Mouse (Mus musculus) hindbrain, embryonic 16.5 days (tissue): ENCODE measurements around the gene Pfkp. TPM values are rescaled to one million over a fixed set of nuclear protein-coding genes. Genes with fewer than 3 reads are reported as not detected.

Experiments
- ATAC-seq: fragments of 200-750 bp; cut with Nextera tagmentation; 2 replicates; pipeline ENCODE4 v1.8.0; 2017; ENCODE audit warnings: moderate TSS enrichment, moderate library complexity
- H3K27ac ChIP-seq: fragments of 300-500 bp; sonication (generic); 2 replicates; pipeline ENCODE4 v1.5.1; 2014; ENCODE audit warnings: low read depth, mild to moderate bottlenecking, control low read depth, low read length, moderate library complexity
- H3K27me3 ChIP-seq: fragments of 300-500 bp; sonication (generic); replicated peaks from 2 replicates; pipeline ENCODE4 v1.6.1; 2014; ENCODE audit warnings: low read length; ENCODE audit not compliant: control insufficient read depth, insufficient read depth
- H3K36me3 ChIP-seq: fragments of 300-500 bp; sonication (generic); 2 replicates; pipeline ENCODE4 v1.6.1; 2014; ENCODE audit warnings: mild to moderate bottlenecking, low read length, moderate library complexity, mixed read lengths; ENCODE audit not compliant: control insufficient read depth, insufficient read depth
- H3K4me1 ChIP-seq: fragments of 300-500 bp; sonication (generic); 2 replicates; pipeline ENCODE4 v1.6.1; 2014; ENCODE audit warnings: low read depth, low read length; ENCODE audit not compliant: control insufficient read depth, insufficient read depth
- H3K4me2 ChIP-seq: fragments of 300-500 bp; sonication (generic); 2 replicates; pipeline ENCODE4 v1.6.1; 2014; ENCODE audit warnings: mild to moderate bottlenecking, low read length, control low read depth, moderate library complexity
- H3K4me3 ChIP-seq: fragments of 300-500 bp; sonication (generic); 2 replicates; pipeline ENCODE4 v1.5.1; 2014; ENCODE audit warnings: mild to moderate bottlenecking, low read length, control low read depth, moderate library complexity
- H3K9ac ChIP-seq: fragments of 300-500 bp; sonication (generic); 2 replicates; pipeline ENCODE4 v1.6.1; 2014; ENCODE audit warnings: low read depth, mild to moderate bottlenecking, control low read depth, low read length, moderate library complexity
- H3K9me3 ChIP-seq: fragments of 300-500 bp; sonication (generic); 2 replicates; pipeline ENCODE4 v1.6.1; 2014; ENCODE audit warnings: mild to moderate bottlenecking, low read length, moderate library complexity; ENCODE audit not compliant: control insufficient read depth
- WGBS: fragments of 180-500 bp; shearing (Covaris S2); extraction: QIAGEN DNeasy Blood & Tissue Kit; methylation state at CpG from one replicate; pipeline ENCODE4 v1.1.7; 2014; 5-methylcytosine and 5-hydroxymethylcytosine counted together
- polyA plus RNA-seq: library from polyadenylated mRNA; unstranded; fragments of >200 nt; fragmentation: Nextera tagmentation; extraction: Ambion mirVana; gene quantifications from 2 replicates; pipeline ENCODE4 v1.2.1, GENCODE M21; 2015

The Pfkp gene
- polyA plus RNA-seq, 1 experiment from 2014 or later: 556 TPM

- no peak for ATAC-seq
- Histone ChIP-seq H3K4me3 (no peak overlapping the region), H3K27ac (no peak overlapping the region)
Measured at GRCm38 (mm10) chr13:6625942-6626341, 22.6 kb downstream of the Pfkp start.

GRCm38 (mm10) chr13:6624604-6625003 lies 24.0 kb downstream of the Pfkp start:
- 63% methylated on average over 2 of the region's 2 CpGs for WGBS

More at GRCm38 (mm10) chr13:6625942-6626341, 22.6 kb downstream of the Pfkp start:
- H3K9me3 ChIP-seq: no peaks in the 10 kb centered on the region
- H3K4me1 ChIP-seq: no peaks in the 10 kb centered on the region
- H3K36me3 ChIP-seq: peaks cover 4% of the 10 kb centered on the region; the same call in 1 of the 2 replicates
- WGBS: 81% methylated on average over 3 of the region's 3 CpGs
- H3K27me3 ChIP-seq: no peaks in the 10 kb centered on the region
- H3K9ac ChIP-seq: no peak overlapping the region
- no peak overlapping the region for H3K4me2 ChIP-seq

GRCm38 (mm10) chr13:6624121-6624520 lies 24.5 kb downstream of the Pfkp start:
- 75% methylated on average over 4 of the region's 4 CpGs for WGBS
- Histone ChIP-seq H3K4me1 (no peaks in the 10 kb centered on the region), H3K27me3 (no peaks in the 10 kb centered on the region), H3K9me3 (no peaks in the 10 kb centered on the region), H3K4me2 (no peak overlapping the region), H3K4me3 (no peak overlapping the region), H3K9ac (no peak overlapping the region), H3K36me3 (peaks cover 18% of the 10 kb centered on the region), H3K27ac (no peak overlapping the region)
- no peak for ATAC-seq

More at GRCm38 (mm10) chr13:6624604-6625003, 24.0 kb downstream of the Pfkp start:
- Histone ChIP-seq H3K9ac (no peak overlapping the region), H3K27ac (no peak overlapping the region), H3K27me3 (no peaks in the 10 kb centered on the region), H3K4me3 (no peak overlapping the region), H3K9me3 (no peaks in the 10 kb centered on the region), H3K36me3 (peaks cover 14% of the 10 kb centered on the region), H3K4me2 (no peak overlapping the region), H3K4me1 (no peaks in the 10 kb centered on the region)
- ATAC-seq: no peak

- no peaks in the 10 kb centered on the region for H3K4me1 ChIP-seq
- no peaks in the 10 kb centered on the region for H3K27me3 ChIP-seq
- no peak overlapping the region for H3K4me3 ChIP-seq
- ATAC-seq: no peak
- H3K4me2 ChIP-seq: no peak overlapping the region
- H3K9me3 ChIP-seq: no peaks in the 10 kb centered on the region
- H3K36me3 ChIP-seq: peaks cover 31% of the 10 kb centered on the region
- no peak overlapping the region for H3K9ac ChIP-seq
- H3K27ac ChIP-seq: no peak overlapping the region
- WGBS: 96% methylated on average over 20 of the region's 20 CpGs
Measured at GRCm38 (mm10) chr13:6621831-6622230, 26.7 kb downstream of the Pfkp start.

- Histone ChIP-seq H3K4me2 (no peak overlapping the region), H3K27me3 (no peaks in the 10 kb centered on the region), H3K36me3 (peaks cover 39% of the 10 kb centered on the region), H3K9me3 (no peaks in the 10 kb centered on the region), H3K4me3 (no peak overlapping the region), H3K4me1 (no peaks in the 10 kb centered on the region), H3K9ac (no peak overlapping the region), H3K27ac (no peak overlapping the region)
- no peak for ATAC-seq
- 81% methylated on average over 3 of the region's 3 CpGs for WGBS
Measured at GRCm38 (mm10) chr13:6620250-6620649, 28.3 kb downstream of the Pfkp start.

GRCm38 (mm10) chr13:6618711-6619110 lies 29.9 kb downstream of the Pfkp start:
- Histone ChIP-seq H3K27me3 (no peaks in the 10 kb centered on the region), H3K9ac (no peak overlapping the region), H3K27ac (no peak overlapping the region), H3K4me3 (no peak overlapping the region), H3K4me1 (no peaks in the 10 kb centered on the region), H3K4me2 (no peak overlapping the region), H3K36me3 (peaks cover 42% of the 10 kb centered on the region), H3K9me3 (no peaks in the 10 kb centered on the region)
- ATAC-seq: no peak
- 93% methylated on average over 3 of the region's 3 CpGs for WGBS

DNA sequence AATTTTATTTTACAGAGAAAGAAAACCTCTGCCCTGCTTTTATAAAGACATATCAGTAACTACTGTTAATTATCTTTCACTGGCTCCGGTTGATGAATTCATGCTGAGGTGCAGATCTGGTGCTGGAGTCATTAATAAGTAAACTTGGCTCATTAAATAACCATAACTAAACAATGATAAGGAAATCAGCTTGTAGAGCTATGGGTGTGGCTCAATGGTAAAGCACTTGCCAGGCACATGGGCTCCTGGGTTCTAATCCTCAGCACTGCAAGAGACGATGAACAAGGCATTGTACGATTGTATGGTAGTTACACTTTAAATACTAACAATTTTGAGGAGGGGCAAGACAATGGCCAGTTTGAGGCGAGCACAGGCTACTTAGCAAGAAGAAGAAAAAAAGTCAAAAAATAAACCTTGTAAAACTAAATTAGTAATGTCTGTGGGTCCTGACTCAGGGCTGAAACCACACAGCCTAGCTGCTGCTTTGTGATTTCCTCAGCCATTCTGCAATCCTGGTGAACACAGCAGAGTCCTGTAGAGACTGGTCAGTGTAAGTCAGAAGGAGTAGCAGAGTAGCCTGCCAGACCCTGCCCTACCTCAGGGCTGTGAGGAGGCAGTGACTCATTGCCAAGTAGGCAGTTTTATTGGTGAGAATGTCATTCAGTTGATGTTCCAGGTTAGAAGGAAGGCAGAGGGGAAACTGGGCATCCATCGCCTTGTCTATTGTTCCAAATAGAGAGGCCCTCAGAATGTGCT lies 34.7 kb downstream of the Pfkp start:
- no peaks in the 10 kb centered on the region for H3K9me3 ChIP-seq
- H3K4me2 ChIP-seq: no peak overlapping the region
- no peak overlapping the region for H3K27ac ChIP-seq
- H3K4me1 ChIP-seq: no peaks in the 10 kb centered on the region
- H3K27me3 ChIP-seq: no peaks in the 10 kb centered on the region
- peaks cover 24% of the 10 kb centered on the region for H3K36me3 ChIP-seq
- H3K9ac ChIP-seq: no peak overlapping the region
- 88% methylated on average over 5 of the region's 5 CpGs for WGBS
- H3K4me3 ChIP-seq: no peak overlapping the region
- peak; percentile 50; the same call in 1 of the 2 replicates for ATAC-seq

DNA sequence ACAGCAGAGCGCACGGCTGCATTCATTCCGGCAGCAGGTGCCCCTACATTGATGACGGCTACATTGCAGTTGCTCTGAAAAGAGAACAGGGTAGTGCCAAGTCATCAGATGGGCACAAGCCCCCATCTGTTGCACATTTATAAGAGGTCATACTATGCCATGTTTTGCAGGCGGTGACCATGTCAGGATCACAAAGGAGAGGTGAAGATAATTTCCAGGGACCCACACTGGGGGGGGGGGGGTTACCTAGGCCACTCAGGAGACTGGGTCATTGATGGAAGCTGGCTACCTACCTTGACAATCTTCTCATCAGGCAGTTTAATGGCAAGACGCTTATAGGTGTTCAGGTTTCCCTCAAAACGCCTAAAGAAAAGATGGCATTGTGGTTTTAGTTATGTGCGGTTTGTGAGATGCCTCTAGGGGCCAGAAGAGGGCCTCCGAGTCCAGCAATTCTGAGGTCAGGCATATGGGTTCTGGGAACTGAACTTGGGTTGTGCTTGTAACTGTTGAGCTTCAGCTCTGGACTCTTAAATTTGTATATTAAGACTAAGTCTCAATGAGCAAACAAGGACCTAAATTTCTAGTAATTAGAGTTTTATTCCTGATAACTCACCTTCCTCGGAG lies 45.7 kb downstream of the Pfkp start:
- Histone ChIP-seq H3K4me3 (no peak overlapping the region), H3K4me1 (no peaks in the 10 kb centered on the region), H3K27ac (no peak overlapping the region), H3K4me2 (no peak overlapping the region), H3K36me3 (peaks cover 15% of the 10 kb centered on the region), H3K9ac (no peak overlapping the region), H3K27me3 (no peaks in the 10 kb centered on the region), H3K9me3 (no peaks in the 10 kb centered on the region)
- ATAC-seq: no peak
- 88% methylated on average over 10 of the region's 10 CpGs for WGBS

GRCm38 (mm10) chr13:6601676-6602075 lies 46.9 kb downstream of the Pfkp start:
- Histone ChIP-seq H3K4me2 (no peak overlapping the region), H3K9me3 (no peaks in the 10 kb centered on the region), H3K4me3 (no peak overlapping the region), H3K4me1 (no peaks in the 10 kb centered on the region), H3K9ac (no peak overlapping the region), H3K27ac (no peak overlapping the region), H3K36me3 (peaks cover 16% of the 10 kb centered on the region), H3K27me3 (no peaks in the 10 kb centered on the region)
- 89% methylated on average over 2 of the region's 2 CpGs for WGBS
- ATAC-seq: no peak
